Mouse (Mus musculus) lung, adult 2 months (tissue): Measurements from ENCODE around the gene Map2k2. TPM values are rescaled to one million over a fixed set of nuclear protein-coding genes. Genes with fewer than 3 reads are reported as not detected.
"Not testable (repeated sequence)": the region's sequence is repeated elsewhere in the genome, so short reads cannot be mapped to it uniquely, and the experiment has no call there.

Experiments used
- DNase-seq: peaks from one replicate; pipeline ENCODE4 v3.0.0; 2022
- H3K4me1 ChIP-seq: fragments of 200-500 bp; 2 replicates; pipeline ENCODE4 v1.6.1; 2011; ENCODE audit warnings: low read length; ENCODE audit not compliant: control insufficient read depth, insufficient read depth
- H3K4me3 ChIP-seq: fragments of 200-500 bp; replicated peaks from 2 replicates; pipeline ENCODE3; 2011; ENCODE audit warnings: low read depth, mild to moderate bottlenecking, control low read depth, low read length; ENCODE audit errors: extremely low read depth
- CTCF ChIP-seq: fragments of 200-500 bp; IDR thresholded peaks from 2 replicates; pipeline ENCODE4 v1.5.1; 2011; ENCODE audit warnings: mild to moderate bottlenecking, low read length, control low read depth; ENCODE audit not compliant: insufficient read depth
- POLR2A ChIP-seq: fragments of 200-500 bp; IDR thresholded peaks from 2 replicates; pipeline ENCODE4 v1.6.1; 2011; ENCODE audit warnings: low read depth, mild to moderate bottlenecking, control low read depth, low read length, borderline replicate concordance; ENCODE audit errors: extremely low read depth
- WGBS: fragments of 180-500 bp; shearing (Covaris S2); methylation state at CpG from one replicate; pipeline ENCODE4 v1.1.7; 2018; 5-methylcytosine and 5-hydroxymethylcytosine counted together
- polyA plus RNA-seq: library from polyadenylated mRNA; depleted of rRNA; stranded (reverse); fragments of >200 nt; gene quantifications from 2 replicates; pipeline ENCODE4 v1.2.3, GENCODE M21; 2012; rRNA removed

Map2k2 gene
- 147 and 176 TPM in 2 replicates for polyA plus RNA-seq

- Histone ChIP-seq H3K4me3 (peak within 1 kb of the TSS; percentile 87), H3K4me1 (peaks cover 11% of the 10 kb centered on the region)
- DNase-seq: peak; percentile 98
- WGBS: under 1% methylated on average over 56 of the region's 56 CpGs
- no peak for TF ChIP-seq CTCF
- peak; percentile 100 for TF ChIP-seq POLR2A
These were observed at the start of gene Map2k2 for GRCm38 (mm10) chr10:81105565-81106112. Gene Map2k2 (plus strand): TSS chr10:81105915.

- 77% methylated on average over 23 of the region's 23 CpGs for WGBS
- TF ChIP-seq POLR2A (no peak), CTCF (no peak)
- DNase-seq: no peak
These were observed 48.1 kb upstream of the Map2k2 start for GRCm38 (mm10) chr10:81057406-81058130.

GRCm38 (mm10) chr10:81058896-81059295 lies 46.8 kb upstream of the Map2k2 start:
- TF ChIP-seq POLR2A (no peak), CTCF (no peak)
- Histone ChIP-seq H3K4me3 (no peak overlapping the region), H3K4me1 (peaks cover 15% of the 10 kb centered on the region)
- 53% methylated on average over 6 of the region's 6 CpGs for WGBS
- DNase-seq: no peak

More at GRCm38 (mm10) chr10:81057406-81058130, 48.1 kb upstream of the Map2k2 start:
- H3K4me3 ChIP-seq: no peak overlapping the region
- peaks cover 13% of the 10 kb centered on the region for H3K4me1 ChIP-seq

- peak within 1 kb of the TSS; percentile 95 for H3K4me3 ChIP-seq
- peak; percentile 98 for DNase-seq
- H3K4me1 ChIP-seq: peaks cover 15% of the 10 kb centered on the region
- under 1% methylated on average over 48 of the region's 48 CpGs for WGBS
- TF ChIP-seq CTCF: no peak
- TF ChIP-seq POLR2A: peak; percentile 76
These were observed 45.8 kb upstream of the Map2k2 start, which contains the start of gene Sgta for GRCm38 (mm10) chr10:81059603-81060543. Gene Sgta (minus strand): TSS chr10:81060181.

GRCm38 (mm10) chr10:81062710-81063109 lies 43.0 kb upstream of the Map2k2 start:
- WGBS: 35% methylated on average over 4 of the region's 4 CpGs

GRCm38 (mm10) chr10:81064519-81064918 lies 41.2 kb upstream of the Map2k2 start:
- WGBS: 88% methylated on average over 8 of the region's 8 CpGs
- DNase-seq, H3K4me3 ChIP-seq, H3K4me1 ChIP-seq: not testable (repeated sequence)

More at GRCm38 (mm10) chr10:81062710-81063109, 43.0 kb upstream of the Map2k2 start:
- H3K4me1 ChIP-seq: peaks cover 11% of the 10 kb centered on the region
- DNase-seq: no peak
- TF ChIP-seq CTCF: no peak
- TF ChIP-seq POLR2A: no peak
- no peak overlapping the region for H3K4me3 ChIP-seq

- no peak for DNase-seq
- Histone ChIP-seq H3K4me1 (peaks cover 4% of the 10 kb centered on the region), H3K4me3 (no peak overlapping the region)
- TF ChIP-seq CTCF (no peak), POLR2A (no peak)
- WGBS: 73% methylated on average over 5 of the region's 5 CpGs
These were observed 37.0 kb upstream of the Map2k2 start for GRCm38 (mm10) chr10:81068706-81069105.

GRCm38 (mm10) chr10:81069836-81070235 lies 35.9 kb upstream of the Map2k2 start, which contains the start of gene Thop1:
Gene Thop1 (plus strand): TSS chr10:81070035.
- TF ChIP-seq POLR2A (peak; percentile 60; the same call in 1 of the 2 replicates), CTCF (no peak)
- H3K4me1 ChIP-seq: peaks cover 4% of the 10 kb centered on the region
- peak within 1 kb of the TSS; percentile 64 for H3K4me3 ChIP-seq
- DNase-seq: peak; percentile 91
- 0% methylated on average over 35 of the region's 35 CpGs for WGBS

- no peak for TF ChIP-seq POLR2A
- TF ChIP-seq CTCF: no peak
- H3K4me1 ChIP-seq: peaks cover 4% of the 10 kb centered on the region
- 94% methylated on average over 8 of the region's 8 CpGs for WGBS
- DNase-seq: no peak
- H3K4me3 ChIP-seq: no peak overlapping the region
These were observed 33.4 kb upstream of the Map2k2 start for GRCm38 (mm10) chr10:81072290-81072689.

- Histone ChIP-seq H3K4me3 (no peak overlapping the region), H3K4me1 (peaks cover 4% of the 10 kb centered on the region)
- DNase-seq: no peak
- WGBS: 58% methylated on average over 7 of the region's 7 CpGs
- peak; percentile 19; the same call in 1 of the 2 replicates for TF ChIP-seq CTCF
- no peak for TF ChIP-seq POLR2A
These were observed 32.3 kb upstream of the Map2k2 start for GRCm38 (mm10) chr10:81073464-81073863.
